Mouse (Mus musculus) stomach, embryonic 16.5 days (tissue): ENCODE data around the gene Atpif1. TPM values are rescaled to one million over a fixed set of nuclear protein-coding genes. Genes with fewer than 3 reads are reported as not detected.
"Not testable (repeated sequence)": the region's sequence is repeated elsewhere in the genome, so short reads cannot be mapped to it uniquely, and the experiment has no call there.

Source experiments
- ATAC-seq: fragments of 200-750 bp; cut with Nextera tagmentation; 2 replicates; pipeline ENCODE4 v1.8.0; 2017; ENCODE audit warnings: moderate number of reproducible peaks, moderate TSS enrichment; ENCODE audit not compliant: insufficient read depth, low FRiP score
- H3K27ac ChIP-seq: fragments of 300-500 bp; sonication (generic); 2 replicates; pipeline ENCODE4 v1.5.1; 2014; ENCODE audit warnings: low read length
- H3K27me3 ChIP-seq: fragments of 300-500 bp; sonication (generic); 2 replicates; pipeline ENCODE4 v1.6.1; 2014; ENCODE audit warnings: low read length, control low read depth, mixed read lengths; ENCODE audit not compliant: control insufficient read depth, insufficient read depth
- H3K36me3 ChIP-seq: fragments of 300-500 bp; sonication (generic); 2 replicates; pipeline ENCODE4 v1.6.1; 2014; ENCODE audit warnings: low read length; ENCODE audit not compliant: control insufficient read depth, insufficient read depth
- H3K4me1 ChIP-seq: fragments of 300-500 bp; sonication (generic); 2 replicates; pipeline ENCODE4 v1.6.1; 2014; ENCODE audit warnings: low read length, control low read depth, mixed read lengths; ENCODE audit not compliant: control insufficient read depth, insufficient read depth
- H3K4me2 ChIP-seq: fragments of 300-500 bp; sonication (generic); 2 replicates; pipeline ENCODE4 v1.6.1; 2014; ENCODE audit warnings: low read depth, low read length, mixed read lengths
- H3K4me3 ChIP-seq: fragments of 300-500 bp; sonication (generic); replicated peaks from 2 replicates; pipeline ENCODE4 v1.5.1; 2014; ENCODE audit warnings: mild to moderate bottlenecking, low read length
- H3K9ac ChIP-seq: fragments of 300-500 bp; sonication (generic); 2 replicates; pipeline ENCODE4 v1.6.1; 2014; ENCODE audit warnings: low read length
- H3K9me3 ChIP-seq: fragments of 300-500 bp; sonication (generic); replicated peaks from 2 replicates; pipeline ENCODE4 v1.6.1; 2016; ENCODE audit warnings: low read length, control low read depth; ENCODE audit not compliant: control insufficient read depth
- WGBS: fragments of 180-500 bp; shearing (Covaris S2); extraction: QIAGEN DNeasy Blood & Tissue Kit; methylation state at CpG from one replicate; pipeline ENCODE4 v1.1.7; 2014; 5-methylcytosine and 5-hydroxymethylcytosine counted together
- polyA plus RNA-seq: library from polyadenylated mRNA; unstranded; fragments of >200 nt; fragmentation: Nextera tagmentation; extraction: Ambion mirVana; gene quantifications from 2 replicates; pipeline ENCODE4 v1.2.1, GENCODE M21; 2015

The Atpif1 gene
- polyA plus RNA-seq, 1 experiment from 2014 or later = 1,078 TPM

DNA sequence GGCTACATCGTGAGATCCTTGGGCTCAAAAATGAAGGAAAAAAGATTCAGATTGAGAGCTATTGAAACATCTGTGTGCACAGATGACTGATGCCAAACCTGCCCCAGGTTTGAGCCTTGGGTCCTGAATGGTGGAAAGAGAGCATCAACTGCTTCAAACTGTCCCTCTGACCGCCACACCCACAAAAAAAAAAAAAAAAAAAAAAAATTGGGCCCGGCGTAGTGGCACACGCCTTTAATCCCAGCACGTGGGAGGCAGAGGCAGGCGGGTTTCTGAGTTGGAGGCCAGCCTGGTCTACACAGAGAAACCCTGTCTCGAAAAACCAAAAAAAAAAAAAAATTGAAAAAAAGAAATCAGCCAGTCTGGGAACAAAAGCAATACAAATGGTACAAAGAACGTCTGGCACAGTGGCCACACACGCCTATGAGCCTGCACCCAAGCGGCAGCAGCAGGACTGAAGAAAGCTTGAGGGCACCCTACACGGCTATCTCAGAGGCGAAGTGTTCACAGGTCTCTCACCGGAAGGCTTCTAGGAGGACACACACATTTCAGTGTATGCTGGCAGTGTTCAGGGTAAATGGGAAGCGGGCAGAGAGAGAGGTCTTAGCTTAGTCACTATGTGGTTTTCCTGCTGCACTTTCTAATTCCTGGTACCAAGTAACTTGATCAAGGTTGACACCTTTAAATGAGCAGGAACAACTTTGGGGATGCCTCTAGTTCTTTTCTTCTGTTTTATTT is 43.0 kb downstream of the Atpif1 start:
- H3K4me1 ChIP-seq = no peaks in the 10 kb centered on the region
- WGBS = 88% methylated on average over 15 of the region's 15 CpGs
- ATAC-seq = no peak

DNA sequence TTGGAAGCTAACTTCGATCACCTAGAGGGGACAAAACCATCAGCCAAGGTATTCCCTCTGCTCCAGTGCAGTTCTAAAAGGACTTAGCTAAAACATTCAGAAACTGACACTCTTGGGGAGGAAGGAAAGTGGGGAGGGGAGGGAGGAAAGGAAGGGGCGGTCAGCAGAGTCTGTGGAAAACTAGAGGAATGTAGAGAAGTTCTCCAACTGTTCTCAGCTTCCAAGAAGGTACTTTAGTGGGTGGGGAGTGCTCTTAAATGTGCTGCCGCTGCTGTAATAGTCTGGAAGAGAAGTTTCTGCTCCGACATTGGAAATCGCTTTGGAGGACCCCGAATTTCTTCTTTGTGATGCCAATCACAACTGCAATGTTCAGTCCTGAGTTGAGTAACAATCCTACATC is 44.5 kb downstream of the Atpif1 start:
- H3K4me3 ChIP-seq = no peak overlapping the region
- H3K4me1 ChIP-seq = no peaks in the 10 kb centered on the region
- no peaks in the 10 kb centered on the region for H3K27me3 ChIP-seq
- WGBS = 65% methylated on average over 6 of the region's 6 CpGs
- H3K9me3 ChIP-seq = no peaks in the 10 kb centered on the region
- H3K27ac ChIP-seq = no peak overlapping the region
- H3K4me2 ChIP-seq = no peak overlapping the region
- H3K9ac ChIP-seq = no peak overlapping the region
- ATAC-seq = no peak
- H3K36me3 ChIP-seq = no peaks in the 10 kb centered on the region

More for the DNA sequence above, 43.0 kb downstream of the Atpif1 start:
- no peak overlapping the region for H3K4me3 ChIP-seq
- H3K27ac ChIP-seq = no peak overlapping the region
- no peaks in the 10 kb centered on the region for H3K9me3 ChIP-seq
- H3K4me2 ChIP-seq = no peak overlapping the region
- H3K27me3 ChIP-seq = no peaks in the 10 kb centered on the region
- no peak overlapping the region for H3K9ac ChIP-seq
- no peaks in the 10 kb centered on the region for H3K36me3 ChIP-seq

DNA sequence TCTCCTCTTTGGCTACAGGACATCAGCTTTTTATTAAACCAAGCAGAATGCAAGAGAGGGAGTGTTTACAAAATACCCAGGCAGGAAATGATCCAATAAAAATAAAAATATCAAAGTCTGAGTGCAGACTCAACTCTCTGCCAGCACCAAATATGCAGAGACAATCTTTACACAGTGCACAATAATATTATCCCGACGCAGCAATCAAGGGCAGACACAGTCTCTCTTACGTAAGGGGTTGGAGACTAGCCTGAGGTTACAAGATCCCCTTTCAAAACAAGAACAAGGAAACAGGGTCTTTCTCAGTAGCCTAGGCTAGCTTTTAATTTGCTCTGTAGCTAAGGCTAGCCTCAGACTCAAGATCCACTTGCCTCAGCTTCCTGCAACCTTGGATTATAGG is 44.9 kb downstream of the Atpif1 start:
- Histone ChIP-seq H3K36me3 (no peaks in the 10 kb centered on the region), H3K27ac (no peak overlapping the region), H3K9ac (no peak overlapping the region), H3K27me3 (no peaks in the 10 kb centered on the region), H3K9me3 (no peaks in the 10 kb centered on the region), H3K4me3 (no peak overlapping the region), H3K4me1 (no peaks in the 10 kb centered on the region), H3K4me2 (no peak overlapping the region)
- WGBS = 78% methylated on average over 3 of the region's 3 CpGs
- ATAC-seq = no peak

DNA sequence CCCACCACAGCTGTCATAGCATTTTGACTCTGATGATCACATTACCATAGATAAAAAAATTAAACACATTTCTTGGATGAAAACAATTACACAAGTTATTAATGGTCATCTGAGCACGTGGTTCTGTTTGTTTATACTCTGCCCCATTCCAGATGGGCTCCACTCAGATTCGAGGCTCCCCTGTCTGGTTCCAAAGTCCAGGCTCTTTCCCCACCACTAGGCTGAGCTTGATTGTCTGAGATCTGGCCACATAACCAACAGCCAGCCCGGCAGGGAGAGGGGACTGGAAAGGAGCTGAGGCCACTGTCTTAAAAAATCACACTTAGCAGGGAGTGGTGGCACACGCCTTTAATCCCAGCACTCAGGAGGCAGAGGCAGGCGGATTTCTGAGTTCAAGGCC is 48.6 kb downstream of the Atpif1 start:
- H3K4me1 ChIP-seq = no peaks in the 10 kb centered on the region
- ATAC-seq = no peak
- no peaks in the 10 kb centered on the region for H3K27me3 ChIP-seq
- H3K4me3 ChIP-seq = no peak overlapping the region
- no peak overlapping the region for H3K4me2 ChIP-seq
- no peaks in the 10 kb centered on the region for H3K9me3 ChIP-seq
- no peak overlapping the region for H3K9ac ChIP-seq
- H3K27ac ChIP-seq = no peak overlapping the region
- WGBS = 40% methylated on average over 5 of the region's 5 CpGs
- H3K36me3 ChIP-seq = no peaks in the 10 kb centered on the region

DNA sequence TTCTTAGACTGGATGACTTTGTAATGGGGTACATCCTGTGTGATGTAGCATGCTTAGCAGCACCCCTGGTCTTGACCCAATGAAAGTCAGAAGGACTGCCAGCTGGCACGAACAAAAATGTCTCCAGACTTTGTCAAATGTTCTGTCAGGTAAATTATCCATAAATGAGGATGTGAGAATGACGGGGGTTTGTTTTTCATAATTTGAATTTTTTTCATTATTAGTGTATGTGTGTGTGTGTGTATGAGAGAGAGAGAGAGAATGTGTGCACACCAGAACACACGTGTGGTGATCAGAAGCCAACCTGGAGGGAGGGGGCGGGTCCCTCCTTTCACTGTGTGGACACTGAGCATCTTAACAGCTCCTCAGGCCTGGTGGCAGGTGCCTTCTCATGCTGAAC is 49.2 kb downstream of the Atpif1 start:
- no peak for ATAC-seq
- H3K4me2 ChIP-seq = no peak overlapping the region
- no peak overlapping the region for H3K9ac ChIP-seq
- H3K4me1 ChIP-seq = no peaks in the 10 kb centered on the region
- no peaks in the 10 kb centered on the region for H3K36me3 ChIP-seq
- H3K27ac ChIP-seq = no peak overlapping the region
- no peaks in the 10 kb centered on the region for H3K27me3 ChIP-seq
- no peaks in the 10 kb centered on the region for H3K9me3 ChIP-seq
- 73% methylated on average over 4 of the region's 4 CpGs for WGBS
- H3K4me3 ChIP-seq = no peak overlapping the region

GRCm38 (mm10) chr4:132482956-132483608 is 50.4 kb downstream of the Atpif1 start:
- Histone ChIP-seq H3K4me2 (no peak overlapping the region), H3K27me3 (no peaks in the 10 kb centered on the region), H3K9me3 (no peaks in the 10 kb centered on the region), H3K4me1 (no peaks in the 10 kb centered on the region), H3K4me3 (no peak overlapping the region), H3K27ac (no peak overlapping the region), H3K36me3 (no peaks in the 10 kb centered on the region), H3K9ac (0 out of 2 replicates have a peak overlapping the region, but pooled peaks have one; percentile 3)
- WGBS = 66% methylated on average over 13 of the region's 13 CpGs
- no peak for ATAC-seq

DNA sequence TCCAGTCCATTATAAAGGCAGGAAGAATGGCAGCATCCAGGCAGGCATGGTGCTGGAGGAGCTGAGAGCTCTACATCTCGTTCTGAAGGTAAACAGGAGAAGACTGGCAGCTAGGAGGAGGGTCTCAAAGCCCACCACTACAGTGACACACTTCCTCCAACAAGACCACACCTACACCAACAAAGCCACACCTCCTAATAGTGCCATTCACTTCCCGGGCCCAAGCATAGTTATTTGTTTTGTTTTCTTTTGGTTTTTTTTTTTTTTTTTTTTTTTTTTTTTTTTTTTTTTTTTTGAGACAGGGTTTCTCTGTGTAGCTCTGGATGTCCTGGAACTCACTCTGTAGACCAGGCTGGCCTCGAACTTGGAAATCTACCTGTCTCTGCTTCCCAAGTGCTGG is 51.4 kb downstream of the Atpif1 start:
- not testable (repeated sequence) for H3K27me3 ChIP-seq

More for the DNA sequence above, 51.4 kb downstream of the Atpif1 start:
- WGBS = 65% methylated on average over 3 of the region's 3 CpGs
- H3K36me3 ChIP-seq, H3K9me3 ChIP-seq, H3K27ac ChIP-seq, H3K4me3 ChIP-seq, H3K9ac ChIP-seq, H3K4me2 ChIP-seq, ATAC-seq, H3K4me1 ChIP-seq: not testable (repeated sequence)

Other genes starting within 250 kb of the Atpif1 start
- gene Rab42, start 230.3 kb downstream of the Atpif1 start, polyA plus RNA-seq = 1.5 and 2.2 TPM in 2 replicates
- 56.8 and 62.6 TPM in 2 replicates for gene Trnau1ap, start 204.1 kb downstream of the Atpif1 start, polyA plus RNA-seq
- 62.6 and 64.0 TPM in 2 replicates for gene Rcc1, start 180.1 kb downstream of the Atpif1 start, polyA plus RNA-seq
- gene Phactr4, start 111.2 kb downstream of the Atpif1 start, polyA plus RNA-seq = 25.9 and 29.9 TPM in 2 replicates
- gene Med18, start 69.7 kb downstream of the Atpif1 start, polyA plus RNA-seq = 19.5 and 20.0 TPM in 2 replicates
- gene Sesn2, start 23.2 kb downstream of the Atpif1 start, polyA plus RNA-seq = 12.4 and 13.7 TPM in 2 replicates
- gene Dnajc8, start 1.9 kb upstream of the Atpif1 start, polyA plus RNA-seq = 138 and 149 TPM in 2 replicates
- 1.0 and 1.2 TPM in 2 replicates for gene Ptafr, start 30.4 kb upstream of the Atpif1 start, polyA plus RNA-seq
- gene Eya3, start 105.3 kb upstream of the Atpif1 start, polyA plus RNA-seq = 23.5 and 23.8 TPM in 2 replicates
- 4.9 and 6.0 TPM in 2 replicates for gene Xkr8, start 198.9 kb upstream of the Atpif1 start, polyA plus RNA-seq
- 5.3 and 6.3 TPM in 2 replicates for gene Smpdl3b, start 223.6 kb upstream of the Atpif1 start, polyA plus RNA-seq
- 67.0 and 75.3 TPM in 2 replicates for gene Rpa2, start 234.7 kb upstream of the Atpif1 start, polyA plus RNA-seq